Mouse (Mus musculus) fibroblast of lung, adult 2 months (primary cell): Measurements from ENCODE around the gene Gm49384.
"Not testable (repeated sequence)": the region's sequence is repeated elsewhere in the genome, so short reads cannot be mapped to it uniquely, and the experiment has no call there.

Source experiments
- DNase-seq: peaks from one replicate; pipeline ENCODE4 v3.0.0-alpha.2; 2011; ENCODE audit warnings: low read depth

Gene Gm49384

DNA sequence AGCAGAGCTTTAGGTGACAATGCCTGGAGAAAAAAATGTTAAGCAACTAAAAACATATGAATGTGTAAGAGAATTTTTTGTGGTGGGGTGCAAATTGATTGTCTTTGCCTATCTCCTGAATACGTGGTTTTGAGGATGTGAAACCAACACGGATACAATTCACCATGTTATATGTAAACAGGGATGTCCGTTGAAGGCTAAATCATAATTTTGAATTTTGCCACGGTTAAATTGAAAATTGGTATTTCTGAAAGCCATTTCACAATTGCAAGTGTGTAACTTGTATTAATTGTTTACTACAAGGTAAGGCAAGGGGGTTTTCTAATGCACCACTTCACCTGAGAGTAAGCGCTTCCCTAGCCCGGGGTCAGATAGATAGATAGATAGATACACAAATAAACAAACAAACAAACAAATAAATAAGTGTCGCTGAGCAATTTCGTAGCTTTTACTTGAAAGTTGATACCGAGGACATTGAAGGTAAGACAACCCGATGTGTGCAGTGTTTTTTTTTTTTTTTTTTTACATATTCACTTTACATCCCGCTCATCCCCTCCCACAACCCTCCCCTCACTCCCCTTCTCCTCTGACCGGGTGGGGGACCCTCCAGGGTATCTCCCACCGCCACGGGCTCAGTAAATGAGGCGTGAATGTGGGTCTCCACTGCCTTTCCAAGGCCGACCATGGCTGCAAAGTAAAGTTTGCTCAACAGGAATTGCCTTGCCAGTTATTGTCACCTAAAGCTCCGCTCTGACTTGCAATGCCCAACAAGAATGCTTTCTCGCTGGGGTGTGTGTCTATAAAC lies 36.2 kb downstream of the Gm49384 start:
- DNase-seq = no peak

DNA sequence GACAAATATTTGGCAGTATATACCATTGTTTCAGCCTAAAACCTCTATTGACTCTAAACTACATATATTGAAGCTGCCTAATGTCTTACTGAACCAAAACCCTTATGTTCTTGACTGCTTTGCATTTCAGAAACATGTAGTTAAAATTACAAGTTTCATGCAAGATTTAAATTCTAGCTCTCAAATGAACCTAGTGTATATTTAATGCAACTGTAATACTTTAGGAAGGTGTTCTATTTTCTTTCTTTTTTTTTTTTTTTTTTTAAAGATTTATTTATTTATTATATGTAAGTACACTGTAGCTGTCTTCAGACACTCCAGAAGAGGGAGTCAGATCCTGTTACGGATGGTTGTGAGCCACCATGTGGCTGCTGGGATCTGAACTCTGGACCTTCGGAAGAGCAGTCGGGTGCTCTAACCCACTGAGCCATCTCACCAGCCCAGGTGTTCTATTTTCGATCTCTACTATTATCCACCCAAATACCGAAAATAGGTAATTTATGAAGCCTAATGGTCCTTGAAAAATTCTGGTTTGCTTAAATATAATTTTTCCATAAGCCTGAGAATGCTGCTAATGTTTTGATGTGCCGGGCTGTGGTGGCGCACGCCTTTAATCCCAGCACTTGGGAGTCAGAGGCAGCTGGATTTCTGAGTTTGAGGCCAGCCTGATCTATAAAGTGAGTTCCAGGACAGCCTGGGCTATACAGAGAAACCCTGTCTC lies 37.0 kb downstream of the Gm49384 start:
- DNase-seq = not testable (repeated sequence)

DNA sequence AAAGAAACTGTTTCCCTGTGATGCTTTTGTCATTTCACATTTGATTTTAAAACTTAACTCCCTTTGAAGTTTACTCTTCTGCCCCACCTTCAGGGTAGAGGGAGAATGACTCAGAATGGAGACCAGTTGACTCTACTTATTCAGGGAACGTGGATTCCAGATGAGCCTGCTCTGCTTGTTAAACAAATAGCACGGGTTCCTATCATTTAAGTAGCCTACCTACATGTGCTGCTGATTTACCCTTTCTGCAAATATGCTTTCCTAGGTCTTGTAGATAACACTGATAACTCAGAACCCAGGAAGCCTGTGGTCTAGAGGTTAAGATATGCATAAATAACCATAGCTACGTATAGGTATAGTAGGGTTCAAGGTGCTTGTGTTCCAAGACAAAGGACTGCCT lies 39.2 kb downstream of the Gm49384 start:
- no peak for DNase-seq

DNA sequence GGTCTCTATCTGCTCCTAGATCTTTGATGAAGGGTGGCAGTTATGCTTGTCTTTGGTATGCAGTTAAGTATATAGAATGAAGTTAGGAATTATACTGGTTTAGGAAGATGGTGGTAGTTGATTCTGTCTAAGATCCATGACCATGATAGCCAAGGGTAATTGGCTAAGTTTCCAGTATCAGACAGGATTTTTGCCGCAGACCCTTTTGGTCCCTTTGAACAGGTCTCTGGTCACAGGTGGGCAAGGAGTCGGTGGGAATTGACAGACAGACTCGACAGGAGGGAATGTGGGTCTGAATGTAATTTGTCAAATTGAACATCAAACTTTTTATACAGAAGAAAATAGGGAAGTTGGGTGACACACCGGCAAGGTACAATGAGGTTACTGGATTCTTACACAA lies 40.5 kb downstream of the Gm49384 start:
- not testable (repeated sequence) for DNase-seq

DNA sequence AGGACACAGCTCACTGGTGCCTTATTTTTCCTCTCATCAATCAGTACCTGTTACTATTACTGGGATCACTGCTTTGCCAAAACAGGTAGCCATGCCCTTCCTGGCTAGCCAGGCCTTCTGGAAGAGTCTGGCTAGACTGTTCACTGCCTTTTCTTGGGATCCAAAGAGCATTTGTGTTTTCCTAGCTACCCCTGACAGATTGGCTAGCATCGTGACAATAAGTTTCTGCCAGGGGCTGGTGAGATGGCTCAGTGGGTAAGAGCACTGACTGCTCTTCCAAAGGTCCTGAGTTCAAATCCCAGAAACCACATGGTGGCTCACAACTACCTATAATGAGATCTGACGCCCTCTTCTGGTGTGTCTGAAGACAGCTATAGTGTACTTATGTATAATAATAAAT lies 43.4 kb downstream of the Gm49384 start:
- not testable (repeated sequence) for DNase-seq

DNA sequence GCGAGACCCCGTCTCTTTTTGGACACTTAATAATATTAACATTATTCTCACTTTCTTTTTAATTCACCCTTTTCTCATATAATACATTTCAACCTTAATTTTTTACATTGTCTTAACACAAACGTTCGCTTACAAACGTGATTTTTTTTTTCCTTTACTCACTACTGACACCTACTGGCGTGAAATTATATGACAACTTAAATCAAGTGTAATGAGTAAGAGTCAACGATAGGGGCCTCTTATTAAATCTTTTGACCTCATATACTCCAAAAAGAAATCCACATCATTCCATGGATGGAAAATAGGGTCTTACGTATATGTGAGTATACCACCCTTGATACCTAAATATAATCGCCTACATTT lies 44.5 kb downstream of the Gm49384 start:
- peak; percentile 74 for DNase-seq

DNA sequence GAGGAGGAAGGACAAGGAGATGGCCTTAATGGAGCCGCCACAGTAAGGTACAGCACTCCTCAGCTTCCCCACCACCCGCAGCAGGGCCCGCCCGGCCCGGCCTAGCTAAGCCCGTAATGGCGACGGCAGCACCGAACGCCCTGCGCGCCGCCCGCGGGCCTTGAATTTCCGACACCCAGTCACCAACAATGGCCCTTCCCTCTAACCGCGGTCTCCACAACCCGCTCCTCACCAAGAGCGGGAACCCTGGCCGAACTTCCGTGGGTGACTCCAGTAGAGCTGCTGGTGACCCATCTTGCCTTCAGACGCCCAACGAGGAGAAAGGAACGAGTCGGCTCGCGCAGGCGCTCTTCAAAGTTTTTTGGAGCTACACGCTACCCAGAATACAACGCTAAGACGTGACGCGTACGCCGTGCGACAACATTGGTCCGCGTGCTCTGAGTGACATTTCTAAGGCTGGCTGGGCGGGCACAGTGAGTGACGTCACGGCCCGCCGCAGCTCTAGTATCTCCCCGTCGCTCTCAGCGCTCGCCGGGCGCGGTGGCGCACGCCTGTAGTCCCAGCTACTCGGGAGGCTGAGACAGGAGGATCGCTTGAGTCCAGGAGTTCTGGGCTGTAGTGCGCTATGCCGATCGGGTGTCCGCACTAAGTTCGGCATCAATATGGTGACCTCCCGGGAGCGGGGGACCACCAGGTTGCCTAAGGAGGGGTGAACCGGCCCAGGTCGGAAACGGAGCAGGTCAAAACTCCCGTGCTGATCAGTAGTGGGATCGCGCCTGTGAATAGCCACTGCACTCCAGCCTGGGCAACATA lies 45.1 kb downstream of the Gm49384 start, which contains the start of gene Rps29:
Gene Rps29 (minus strand): TSS at position 422 of the 813 bp plus-strand sequence.
- DNase-seq = peak; percentile 98

DNA sequence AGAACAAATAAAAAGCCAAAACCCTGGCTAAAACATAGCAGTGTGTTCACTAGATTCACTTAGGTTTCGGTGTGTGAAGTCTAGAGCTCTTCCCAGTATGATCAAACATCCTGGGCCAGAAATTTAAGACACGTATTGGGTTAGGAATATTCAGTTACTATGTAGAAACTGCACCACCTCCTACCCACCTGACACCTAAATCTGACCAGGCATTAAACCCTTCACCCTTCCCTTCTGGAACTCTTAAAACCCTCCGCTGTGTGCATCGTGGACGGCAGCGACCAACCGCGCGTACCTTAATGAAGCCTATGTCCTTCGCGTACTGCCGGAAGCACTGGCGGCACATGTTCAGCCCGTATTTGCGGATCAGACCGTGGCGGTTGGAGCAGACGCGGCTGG lies 45.7 kb downstream of the Gm49384 start:
- no peak for DNase-seq

DNA sequence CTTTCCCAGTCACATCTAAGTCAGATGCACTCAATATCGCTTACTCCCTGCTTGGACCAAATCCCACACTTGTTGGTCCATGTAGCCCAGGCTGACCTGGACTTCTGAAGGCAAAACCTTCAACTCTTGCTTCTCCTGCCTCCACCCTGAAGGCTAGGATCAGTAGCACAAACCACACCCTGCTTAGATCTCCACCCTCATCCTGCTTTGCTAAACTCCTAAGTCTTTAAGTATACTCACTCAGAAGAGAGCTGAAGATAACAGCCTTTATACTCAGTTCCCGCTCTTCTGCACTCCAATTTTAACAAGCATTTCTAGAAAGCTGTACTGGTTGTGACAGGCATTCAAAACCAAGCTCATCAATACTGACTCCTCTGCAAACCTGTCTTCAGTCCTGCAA lies 47.0 kb downstream of the Gm49384 start:
- no peak for DNase-seq

DNA sequence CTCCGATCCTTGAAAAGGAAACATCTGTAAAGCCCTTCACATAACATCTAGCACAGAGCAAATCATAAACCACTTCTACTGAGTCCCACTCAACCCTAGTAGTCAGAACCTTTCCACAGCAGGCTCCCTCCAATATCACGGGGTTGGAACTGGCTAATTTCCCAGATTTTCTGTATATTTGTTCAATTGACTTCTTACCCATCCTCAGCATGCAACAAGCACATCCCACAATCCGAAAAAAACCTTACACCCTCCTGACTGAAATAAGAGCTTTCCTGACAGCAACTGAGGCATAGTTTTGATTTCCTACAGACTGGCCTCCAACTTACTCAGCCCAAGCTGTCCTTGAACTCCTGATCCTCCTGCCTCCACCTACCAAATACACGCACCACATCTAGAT lies 47.6 kb downstream of the Gm49384 start:
- DNase-seq = no peak

DNA sequence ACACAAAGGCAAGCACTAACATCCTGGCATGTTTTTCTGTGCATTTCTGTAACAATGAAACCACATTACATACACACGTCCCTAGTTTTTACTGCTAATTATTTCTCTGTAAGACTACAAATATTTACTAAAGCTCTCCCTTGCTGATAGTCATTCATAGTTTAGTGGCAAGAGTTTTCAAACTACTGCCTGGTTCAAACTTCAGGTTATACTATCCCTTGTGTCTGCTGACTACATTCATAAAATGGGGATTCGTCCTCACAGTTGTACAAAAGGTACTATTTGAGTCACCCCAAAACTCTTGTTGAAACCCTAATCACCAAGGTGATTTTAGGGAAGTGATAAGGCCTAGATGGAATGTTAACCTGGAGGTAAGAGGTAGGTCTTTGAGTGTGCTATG lies 48.1 kb downstream of the Gm49384 start:
- no peak for DNase-seq

DNA sequence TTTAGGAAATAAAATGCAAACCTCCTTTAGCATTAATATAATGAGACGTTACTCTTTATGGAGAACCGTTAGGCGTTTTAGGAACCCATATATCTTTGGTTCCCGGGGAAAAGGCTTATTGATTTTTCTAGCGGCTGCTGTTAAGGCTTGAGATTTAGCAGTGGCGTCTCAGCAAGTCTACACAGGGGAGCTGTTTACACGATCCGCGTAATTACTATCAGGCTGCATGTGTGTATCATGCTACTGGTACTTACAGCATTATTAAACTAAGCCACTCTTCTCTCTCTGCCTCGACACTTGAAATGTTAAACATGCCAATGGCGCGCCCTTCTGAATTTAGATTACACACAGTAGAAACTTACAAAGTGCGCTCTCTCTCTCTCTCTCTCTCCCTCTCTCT lies 54.0 kb downstream of the Gm49384 start:
- DNase-seq = no peak

DNA sequence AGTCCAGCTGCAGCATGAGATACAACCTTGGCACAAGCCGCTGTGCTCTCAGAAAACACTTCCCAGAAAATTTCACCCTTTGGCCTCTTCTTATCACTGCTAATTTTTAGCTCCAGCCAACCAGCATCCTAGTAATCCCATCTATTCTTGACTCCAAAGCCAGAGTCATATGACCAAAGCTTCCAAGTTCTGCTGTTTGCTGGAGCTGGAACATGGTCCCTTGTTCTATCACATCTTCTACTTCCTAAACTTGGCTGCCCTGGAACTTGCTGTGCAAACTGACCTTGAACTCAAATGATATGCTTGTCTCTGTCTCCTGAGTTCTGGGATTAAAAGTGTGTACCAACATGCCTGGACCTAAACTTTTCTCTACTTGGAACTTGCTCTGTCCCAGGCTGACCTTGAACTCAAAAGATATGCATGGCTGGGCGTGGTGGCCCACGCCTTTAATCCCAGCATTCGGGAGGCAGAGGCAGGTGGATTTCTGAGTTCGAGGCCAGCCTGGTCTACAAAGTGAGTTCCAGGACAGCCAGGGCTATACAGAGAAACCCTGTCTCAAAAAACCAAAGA lies 56.8 kb downstream of the Gm49384 start:
- no peak for DNase-seq

DNA sequence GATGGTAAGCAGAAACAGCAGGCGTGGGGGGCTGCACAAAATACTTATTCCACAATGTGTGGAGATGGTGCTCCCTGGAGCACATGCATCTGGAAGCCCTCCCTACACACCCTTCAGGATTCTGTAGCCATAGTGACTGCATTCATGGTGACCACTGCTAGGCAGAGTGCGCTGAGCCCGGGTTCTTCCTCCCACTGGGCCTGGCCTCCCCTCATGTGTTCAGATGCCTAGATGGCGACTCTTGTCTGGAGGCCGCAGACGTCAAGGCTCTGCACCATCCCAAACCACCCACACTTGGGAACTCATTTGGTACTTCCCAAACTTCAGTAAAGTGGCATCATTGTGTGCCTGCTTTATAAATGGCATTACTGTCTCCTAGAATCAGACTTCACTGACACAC lies 60.6 kb downstream of the Gm49384 start:
- no peak for DNase-seq

DNA sequence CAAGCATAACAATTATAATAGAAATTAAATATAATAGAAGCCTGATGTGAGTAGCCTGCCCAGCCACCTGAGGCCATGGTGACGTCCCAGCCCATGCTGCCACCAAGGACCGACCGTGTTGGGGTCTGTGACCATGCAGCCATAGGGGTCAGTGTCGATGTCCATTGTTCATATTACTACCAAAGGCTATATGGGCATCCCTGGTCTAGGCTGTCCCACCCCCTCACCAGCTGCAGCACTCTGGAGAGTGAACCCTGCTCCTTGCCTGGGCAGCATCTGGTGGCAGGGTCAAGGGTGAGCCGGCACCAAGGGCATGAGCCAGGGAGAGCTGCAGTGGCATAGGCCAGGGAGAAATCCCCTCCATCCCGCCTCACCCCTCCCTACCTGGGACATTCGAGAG lies 64.2 kb downstream of the Gm49384 start:
- DNase-seq = no peak
